Mouse (Mus musculus): Measurements from ENCODE around the gene Tango2.
A peak's percentile ranks its signal among the peaks of the same experiment; 100 is the strongest.
"Not testable (repeated sequence)": the region's sequence is repeated elsewhere in the genome, so short reads cannot be mapped to it uniquely, and the experiment has no call there.

Tango2 gene

GRCm38 (mm10) chr16:18343778-18344177 is 4.1 kb downstream of the Tango2 start:
- DNase-seq (ENCODE audit: low read depth in 2 of 2, low spot score in 2 of 2) = peak; percentile 87 to 90

GRCm38 (mm10) chr16:18342650-18343570 is 5.0 kb downstream of the Tango2 start:
- DNase-seq (ENCODE audit: low read depth in 2 of 2, low spot score in 2 of 2) = peak in 1 of 2 experiments; percentile 11

GRCm38 (mm10) chr16:18342076-18342475 is 5.8 kb downstream of the Tango2 start:
- no peak for DNase-seq (ENCODE audit: low read depth in 2 of 2, low spot score in 2 of 2)

DNA sequence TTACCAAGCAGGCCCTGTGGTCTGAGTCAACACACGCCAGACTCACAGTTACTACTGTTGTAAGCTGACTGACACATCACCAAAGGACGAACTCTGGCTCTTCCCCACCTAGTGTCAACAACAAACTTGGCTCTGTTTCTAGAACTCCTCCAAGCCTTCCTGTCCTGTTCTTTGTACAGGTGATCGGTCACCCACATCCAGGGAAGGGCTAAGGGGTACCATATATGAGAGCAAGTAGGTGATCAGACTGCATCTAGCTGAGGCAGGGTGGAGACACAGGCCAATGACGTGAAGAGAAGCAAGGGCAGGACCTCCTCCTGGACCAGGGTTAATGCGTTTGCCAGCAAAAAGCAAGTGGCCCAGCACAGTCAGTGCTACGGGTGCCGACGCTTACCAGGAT is 6.3 kb downstream of the Tango2 start:
- DNase-seq (ENCODE audit: low read depth in 2 of 2, low spot score in 2 of 2) = no peak

- DNase-seq (ENCODE audit: low read depth in 2 of 2, low spot score in 2 of 2) = no peak
These were observed 8.0 kb downstream of the Tango2 start for GRCm38 (mm10) chr16:18339866-18340265.

- no peak for DNase-seq (ENCODE audit: low read depth in 2 of 2, low spot score in 2 of 2)
These were observed 10.6 kb downstream of the Tango2 start for GRCm38 (mm10) chr16:18337261-18337660.

GRCm38 (mm10) chr16:18335981-18336380 is 11.9 kb downstream of the Tango2 start:
- DNase-seq (ENCODE audit: low read depth in 2 of 2, low spot score in 2 of 2) = no peak

GRCm38 (mm10) chr16:18333976-18334375 is 13.9 kb downstream of the Tango2 start:
- no peak for DNase-seq (ENCODE audit: low read depth in 2 of 2, low spot score in 2 of 2)

DNA sequence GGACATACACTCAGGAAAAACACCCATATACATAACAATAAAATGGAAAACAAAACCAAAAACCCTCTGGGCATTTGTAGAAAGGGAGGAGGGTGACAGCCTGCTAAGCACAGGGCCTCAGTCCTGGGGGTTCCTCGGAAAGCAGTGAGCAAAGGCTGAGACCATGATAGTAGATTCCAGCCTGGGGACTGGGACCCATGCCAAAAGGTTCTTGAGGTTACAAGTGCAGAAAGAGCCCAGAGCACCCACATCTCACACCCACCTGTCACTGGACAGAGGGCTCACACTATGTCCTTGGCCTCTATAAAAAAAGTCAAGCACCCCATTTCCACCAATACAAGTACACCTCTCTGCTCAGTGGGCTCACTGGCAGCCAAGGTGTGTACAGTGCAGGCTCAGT is 19.4 kb downstream of the Tango2 start:
- DNase-seq (ENCODE audit: low read depth in 2 of 2, low spot score in 2 of 2) = no peak

GRCm38 (mm10) chr16:18327936-18328335 is 20.0 kb downstream of the Tango2 start:
- no peak for DNase-seq (ENCODE audit: low read depth in 2 of 2, low spot score in 2 of 2)

GRCm38 (mm10) chr16:18325741-18326140 is 22.2 kb downstream of the Tango2 start:
- no peak for DNase-seq (ENCODE audit: low read depth in 2 of 2, low spot score in 2 of 2)

DNA sequence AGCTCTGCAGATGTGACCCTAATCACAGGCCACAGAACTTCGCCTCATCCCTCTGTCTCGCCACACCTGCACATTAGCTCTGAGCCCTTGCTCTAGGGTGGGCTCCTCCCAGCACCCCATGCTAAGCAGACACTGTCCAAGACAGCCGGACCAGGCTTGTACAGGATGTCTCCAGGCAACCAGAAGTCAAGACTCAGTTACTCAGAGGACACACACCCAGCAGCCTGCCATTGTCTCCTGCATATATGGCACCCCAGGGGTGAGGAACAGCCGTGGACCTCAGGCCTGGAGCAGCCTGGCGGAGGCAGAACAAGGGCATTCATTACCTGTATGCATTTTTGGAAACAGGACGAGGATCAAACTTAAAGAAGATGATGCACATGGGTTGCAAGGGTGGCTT is 23.9 kb downstream of the Tango2 start:
- DNase-seq (ENCODE audit: low read depth in 2 of 2, low spot score in 2 of 2) = no peak

- no peak for DNase-seq (ENCODE audit: low read depth in 2 of 2, low spot score in 2 of 2)
These were observed 24.4 kb downstream of the Tango2 start for GRCm38 (mm10) chr16:18323460-18323859.

GRCm38 (mm10) chr16:18321443-18321842 is 26.5 kb downstream of the Tango2 start:
- DNase-seq (ENCODE audit: low read depth in 2 of 2, low spot score in 2 of 2) = no peak

DNA sequence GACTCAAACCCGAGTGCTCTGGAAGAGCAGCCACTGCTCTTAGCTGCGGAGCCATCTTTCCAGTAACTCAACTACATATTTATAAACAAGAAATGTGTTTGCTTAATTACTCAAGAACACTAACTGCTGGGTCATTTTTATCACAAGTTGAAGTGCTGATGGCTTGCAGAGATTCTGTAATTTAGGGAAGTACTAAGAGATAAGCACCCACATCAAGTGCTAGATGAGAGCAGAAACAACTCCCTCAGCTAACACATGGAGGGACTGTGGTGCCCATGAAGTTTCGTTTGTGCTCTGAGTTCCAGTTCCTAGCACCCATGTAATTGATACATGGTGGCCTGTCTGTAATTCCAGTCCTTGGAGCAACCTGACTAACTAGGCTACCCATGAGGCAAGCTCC is 28.9 kb downstream of the Tango2 start:
- DNase-seq (ENCODE audit: low read depth in 2 of 2, low spot score in 2 of 2) = no peak

DNA sequence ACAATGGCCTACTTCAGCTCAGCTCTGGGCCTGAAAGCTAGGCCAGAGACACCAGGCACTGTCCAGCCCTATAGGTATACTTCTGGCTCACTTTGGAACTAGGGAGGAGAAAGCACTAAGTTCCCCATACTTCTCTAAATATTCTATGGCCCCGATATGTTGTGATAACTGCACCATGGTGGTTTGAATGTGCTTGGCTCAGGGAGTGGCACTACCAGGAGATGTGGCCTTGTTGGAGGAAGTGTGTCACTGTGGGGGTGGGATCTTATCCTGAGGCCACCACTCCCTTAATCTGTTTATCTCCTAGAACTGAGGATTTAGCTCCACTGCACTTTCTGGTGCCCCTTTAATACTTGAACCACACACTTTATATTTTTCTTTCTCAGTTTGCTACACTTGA is 39.7 kb downstream of the Tango2 start:
- no peak for DNase-seq (ENCODE audit: low read depth in 2 of 2, low spot score in 2 of 2)

DNA sequence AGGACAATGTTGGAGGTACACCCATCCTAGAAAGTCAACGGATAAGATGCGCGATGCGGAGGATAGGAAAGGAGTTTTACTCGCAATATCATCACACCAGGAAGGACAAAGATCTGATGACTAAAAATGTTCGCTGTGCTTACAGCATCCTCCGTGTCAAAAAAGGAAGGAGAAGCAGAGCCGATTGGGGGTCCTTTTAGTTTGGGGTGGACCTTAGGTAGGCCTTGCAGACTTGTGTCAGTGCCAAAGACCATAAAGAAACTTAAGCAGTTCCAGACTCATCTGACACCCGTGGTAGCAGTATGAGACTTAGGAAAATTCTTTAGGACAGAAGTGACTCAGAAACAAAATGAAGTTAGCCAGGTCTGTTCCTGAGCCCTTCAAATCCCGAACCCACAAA is 58.3 kb downstream of the Tango2 start:
- not testable (repeated sequence) for DNase-seq (ENCODE audit: low read depth in 2 of 2, low spot score in 2 of 2)

DNA sequence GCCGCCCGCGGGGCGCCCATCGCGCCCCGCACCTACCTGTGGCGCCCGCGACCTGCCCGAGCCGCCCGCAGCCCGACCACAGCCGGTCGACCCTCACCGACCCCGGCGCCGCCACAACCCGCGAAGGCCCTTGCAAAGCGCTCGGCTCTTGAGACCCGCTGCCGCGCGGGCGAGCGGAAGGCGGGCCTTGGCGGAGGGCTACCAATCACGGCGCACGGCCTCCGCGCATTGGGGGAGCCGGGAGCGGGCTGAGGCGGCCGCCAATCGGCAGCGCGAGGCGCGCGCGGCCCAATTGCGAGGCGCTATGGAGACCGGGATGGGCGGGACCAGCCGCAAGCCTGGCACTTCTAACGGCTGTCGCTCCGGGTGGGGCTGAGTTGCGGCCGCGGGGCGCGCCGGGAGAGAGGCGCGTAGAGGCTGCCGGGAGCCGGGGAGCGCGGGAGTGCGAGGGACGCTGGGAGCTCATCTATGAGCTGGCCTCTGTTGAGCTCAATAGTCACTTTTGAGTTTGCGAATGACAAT is 58.8 kb downstream of the Tango2 start, which contains the start of gene Dgcr8:
Dgcr8 (minus strand) TSS at position 180 of the 522 bp plus-strand sequence.
- DNase-seq (ENCODE audit: low read depth in 2 of 2, low spot score in 2 of 2) = peak; percentile 95 to 96

DNA sequence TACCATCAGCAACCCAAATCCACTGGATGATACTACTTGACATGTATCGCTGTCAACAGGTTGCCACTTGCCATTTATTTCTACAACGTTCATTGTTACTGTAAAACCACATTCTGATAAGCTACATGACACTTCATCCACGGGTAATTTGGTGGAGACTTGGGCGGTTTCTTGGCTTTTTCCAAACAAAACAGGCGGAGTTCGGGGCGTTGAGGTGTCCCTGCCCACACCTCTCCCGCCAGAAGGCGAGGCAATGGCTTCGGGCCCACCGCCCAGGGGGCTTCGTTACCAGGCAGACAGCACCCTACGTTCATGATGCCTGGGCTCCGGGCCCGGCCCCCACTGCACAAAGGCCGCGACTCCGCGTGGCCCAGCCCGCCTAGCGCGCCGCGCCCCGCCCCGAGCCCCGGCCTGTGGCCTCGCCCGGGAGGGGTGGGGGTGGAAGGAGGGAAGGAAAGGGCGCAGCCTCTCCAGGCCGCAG is 59.3 kb downstream of the Tango2 start:
- no peak for DNase-seq (ENCODE audit: low read depth in 2 of 2, low spot score in 2 of 2)

DNA sequence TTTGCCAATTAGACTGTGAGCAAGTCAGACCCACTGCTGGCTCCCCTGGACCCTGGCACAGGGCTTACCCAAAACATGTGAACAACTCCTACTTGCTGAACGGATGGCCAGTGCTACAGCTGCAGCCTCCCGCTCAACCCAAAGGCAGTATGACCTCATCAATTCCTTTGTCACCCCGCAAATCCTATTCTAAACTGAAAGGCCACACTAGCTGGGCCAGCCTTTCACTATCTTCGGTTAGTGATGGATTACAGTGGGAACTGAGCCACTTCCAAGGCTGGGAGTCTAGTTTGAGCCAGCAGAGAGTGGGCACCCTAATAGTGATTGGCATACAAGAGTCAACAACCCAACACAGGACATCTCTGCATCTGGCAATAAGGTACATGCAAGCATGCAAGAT is 59.7 kb downstream of the Tango2 start:
- DNase-seq (ENCODE audit: low read depth in 2 of 2, low spot score in 2 of 2) = no peak

GRCm38 (mm10) chr16:18275166-18275565 is 72.7 kb downstream of the Tango2 start:
- no peak for DNase-seq (ENCODE audit: low read depth in 2 of 2, low spot score in 2 of 2)

DNA sequence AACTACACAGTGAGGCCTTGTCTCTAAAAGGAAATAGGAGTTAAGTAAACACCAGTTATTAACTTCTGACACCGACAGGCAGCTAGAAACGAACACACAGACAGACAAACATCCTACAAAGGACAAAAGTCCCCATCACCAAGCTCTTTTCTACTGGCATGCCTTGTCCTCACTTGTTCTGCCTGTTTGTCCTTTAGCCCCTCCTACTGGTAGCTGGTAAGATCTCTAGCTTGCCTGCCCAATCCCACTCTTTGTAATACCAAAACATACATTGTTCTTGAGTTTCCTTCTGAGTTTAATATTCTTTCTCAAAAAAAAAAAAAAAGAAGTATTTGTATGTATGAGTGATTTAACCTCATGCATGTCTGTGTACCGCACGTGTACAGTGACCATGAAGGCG is 79.7 kb downstream of the Tango2 start:
- no peak for DNase-seq (ENCODE audit: low read depth in 2 of 2, low spot score in 2 of 2)

All from CD8-positive naive resting alpha-beta T cell, adult 2 months (primary cell).